Mouse (Mus musculus): ENCODE measurements around the gene Sox6.
"Not testable (repeated sequence)": the region's sequence is repeated elsewhere in the genome, so short reads cannot be mapped to it uniquely, and the experiment has no call there.

Gene Sox6
- long read RNA-seq, experiment 1, partial matches to known transcripts = 1 of 3 reads
- long read RNA-seq, experiment 1, other reads (novel, unspliced or antisense) = 2 of 3 reads
- long read RNA-seq, experiment 2 = 0 reads

DNA sequence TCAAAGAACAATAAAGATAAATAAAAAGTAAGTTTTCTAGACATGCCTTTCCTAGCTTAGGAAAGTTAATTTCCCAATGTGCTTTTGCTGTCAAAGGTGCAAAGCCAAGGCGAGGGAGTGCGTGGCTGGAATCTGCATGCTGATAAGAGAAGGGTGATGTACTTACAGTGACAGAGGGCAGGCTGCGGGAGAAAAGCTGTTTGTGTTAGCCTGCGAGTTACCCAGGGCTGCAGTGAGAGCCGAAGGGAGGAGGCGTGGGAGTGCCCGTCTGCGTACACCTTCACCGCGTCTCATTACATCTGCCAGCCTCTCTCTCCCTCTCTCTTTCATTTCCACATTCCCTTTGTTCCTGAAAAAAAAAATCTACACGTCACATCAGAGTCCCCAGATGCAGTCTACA is at the start of gene Sox6:
Gene Sox6, minus strand, starts transcription at position 286 of the 400 bp plus-strand sequence.
- intact Hi-C loops (cut with DNase I) = no loop called here

DNA sequence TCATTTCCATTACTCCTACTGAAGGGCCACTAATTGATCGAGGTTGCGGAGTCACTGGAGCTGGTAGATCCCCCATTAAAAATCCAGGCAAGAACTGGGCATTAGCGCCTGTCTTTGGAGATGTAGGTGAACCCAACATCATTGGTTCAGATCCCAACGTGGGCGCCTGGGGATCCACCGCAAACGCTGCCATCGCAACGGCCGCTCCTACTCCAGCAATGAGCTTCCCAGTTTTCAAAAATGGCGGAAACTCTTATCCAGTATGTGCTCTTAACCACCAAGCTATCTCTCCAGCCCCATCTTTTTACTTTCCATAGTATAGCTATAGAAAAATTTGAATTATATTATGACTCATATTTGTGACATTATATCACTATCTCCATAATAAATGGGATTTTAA is 45.8 kb upstream of the Sox6 start, which contains the start of gene Gm4353:
Gene Gm4353, minus strand, starts transcription at position 270 of the 400 bp plus-strand sequence.
- intact Hi-C loops (cut with DNase I) = not testable (repeated sequence)

DNA sequence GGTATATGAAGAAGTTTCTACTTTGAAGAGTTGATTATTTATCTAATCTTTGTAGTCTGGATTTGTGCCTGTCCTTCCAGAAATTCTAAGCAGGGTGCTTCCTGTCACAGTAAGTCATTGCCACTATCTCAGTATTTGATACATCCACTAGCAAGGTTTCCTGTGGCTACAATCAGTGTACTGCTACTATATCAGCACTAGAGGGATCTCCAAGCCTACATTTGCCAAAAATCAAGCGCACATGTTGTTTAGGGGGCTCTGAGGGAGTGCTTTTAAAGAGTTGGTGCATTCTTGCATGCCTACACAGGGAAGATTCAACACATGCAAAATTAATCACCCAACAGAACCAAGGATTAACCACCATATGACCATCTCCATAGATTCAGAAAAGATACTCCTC is 22.1 kb upstream of the Sox6 start:
- intact Hi-C loops (cut with DNase I) = no loop called here

GRCm38 (mm10) chr7:116040470-116041019 is 1.9 kb upstream of the Sox6 start:
- intact Hi-C loops (cut with DNase I) = loop anchor here (5.0 kb wide), 1 partner anchor 1118 kb away; no protein-coding TSS in a partner anchor

DNA sequence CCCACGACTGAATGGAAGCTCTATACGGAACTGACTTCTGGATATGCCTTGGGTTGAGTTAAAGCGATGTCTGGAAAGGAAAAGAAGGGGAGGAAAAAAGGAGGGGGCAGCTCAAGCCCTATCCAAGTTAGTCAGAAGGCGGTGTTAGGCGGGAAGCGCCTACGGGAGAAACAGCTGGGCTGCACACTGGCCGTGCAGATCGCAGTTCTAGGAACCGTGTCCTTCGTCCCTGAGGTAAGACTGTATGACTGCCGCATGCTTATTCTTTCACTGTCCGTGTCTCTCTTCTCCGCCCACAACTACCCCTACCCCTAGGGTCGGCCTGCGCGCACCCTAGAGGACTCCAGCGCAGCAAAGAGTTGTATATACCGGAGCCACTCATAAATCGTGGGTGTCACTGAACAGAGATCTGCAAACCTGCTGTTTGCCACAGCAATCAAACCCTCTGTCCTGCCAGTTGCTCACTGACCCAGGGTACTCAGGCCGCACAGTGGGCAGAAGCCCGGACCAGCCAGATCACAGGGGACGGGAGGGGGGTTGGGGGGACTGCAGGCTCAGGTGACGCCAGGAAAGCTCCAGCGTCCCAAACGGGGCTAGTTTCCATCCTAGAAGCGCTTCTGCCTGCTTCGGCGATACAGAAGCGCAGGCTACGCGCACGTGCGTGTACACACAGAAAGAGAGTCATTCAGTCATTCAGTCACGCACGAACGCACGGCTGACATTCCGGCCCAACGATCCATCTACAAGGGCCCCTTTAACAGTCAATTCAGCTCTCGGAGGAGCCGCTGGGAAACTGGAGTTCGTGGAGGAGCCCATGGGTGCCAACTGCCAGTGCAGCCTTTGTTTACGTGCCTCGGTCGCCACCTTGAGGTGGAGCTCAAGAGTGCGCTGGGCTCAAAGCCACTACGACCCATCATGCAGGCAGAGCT is 1.2 kb upstream of the Sox6 start:
- intact Hi-C loops (cut with DNase I) = loop anchor here (5.0 kb wide), 1 partner anchor 1118 kb away; no protein-coding TSS in a partner anchor

GRCm38 (mm10) chr7:116039196-116039537 is 571 bp upstream of the Sox6 start, which contains the start of gene 1110004F10Rik:
TSS of gene 1110004F10Rik (plus strand) at chr7:116039397.
- intact Hi-C loops (cut with DNase I) = no loop called here

- intact Hi-C loops (cut with DNase I) = no loop called here
Observed at GRCm38 (mm10) chr7:116038024-116038423, 572 bp downstream of the Sox6 start.

DNA sequence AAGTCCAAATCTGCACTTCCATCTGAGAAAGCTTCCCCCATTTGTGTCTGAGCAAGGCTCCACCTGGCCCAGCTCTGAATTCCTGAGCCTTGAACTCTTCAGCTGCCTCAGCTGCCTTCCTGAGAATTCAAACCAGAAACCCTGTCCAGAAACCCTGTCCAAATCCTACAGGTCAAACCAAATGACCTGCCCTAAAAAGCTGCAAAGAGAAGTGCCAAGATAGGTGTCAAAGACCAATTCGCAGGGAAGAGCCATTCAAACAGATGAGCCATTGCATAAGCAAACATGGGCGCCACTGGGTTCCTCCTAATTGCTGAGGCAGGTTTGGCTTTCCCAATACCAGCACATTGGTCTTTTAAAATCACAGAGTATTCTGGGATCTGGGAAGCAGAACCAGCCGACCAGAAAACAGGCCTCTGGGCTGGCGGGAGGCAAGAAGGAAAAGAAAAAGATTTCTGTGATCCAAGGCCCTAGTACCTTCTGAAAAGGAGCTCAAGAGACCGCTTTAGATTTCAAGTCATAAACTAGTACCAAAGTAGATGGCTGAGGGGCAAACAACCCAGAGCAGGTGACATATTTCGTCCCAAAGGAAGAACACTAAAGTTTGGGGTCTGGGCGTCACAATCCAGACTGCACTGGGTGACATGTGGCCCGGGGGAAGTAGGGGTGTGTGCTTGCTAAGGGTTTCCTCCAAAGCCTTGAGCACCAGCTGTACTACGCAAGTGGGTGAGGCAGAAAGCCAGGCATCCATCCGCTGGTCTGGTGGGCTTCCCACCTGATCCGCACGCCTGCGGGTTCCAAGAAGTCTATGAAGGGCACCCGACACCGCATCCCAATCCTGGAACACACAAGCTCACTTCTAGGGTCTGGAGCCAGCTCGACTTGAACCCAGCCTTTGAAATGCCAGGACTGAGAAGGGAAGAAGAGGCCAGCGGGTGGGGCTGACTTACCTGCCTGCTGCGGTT is 1.7 kb downstream of the Sox6 start:
- intact Hi-C loops (cut with DNase I) = no loop called here

DNA sequence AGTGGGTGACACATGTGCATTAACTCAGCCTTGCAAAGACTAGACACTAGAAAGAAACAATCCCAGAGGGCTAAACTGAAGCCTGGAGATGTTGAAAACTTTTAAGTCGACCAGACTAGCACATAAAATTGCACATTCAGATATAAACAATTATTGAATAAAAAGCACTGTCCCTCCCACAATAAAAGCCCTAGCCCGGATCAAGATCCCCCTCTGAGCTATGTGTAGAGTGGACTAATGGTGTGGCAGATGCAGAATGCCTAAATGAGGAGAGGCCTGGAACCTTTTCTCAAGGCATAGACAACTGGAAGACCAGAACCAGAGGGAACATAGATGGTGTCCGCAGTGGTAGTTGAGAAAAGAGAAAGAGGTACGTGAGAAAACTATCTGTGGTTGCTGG is 3.1 kb downstream of the Sox6 start:
- intact Hi-C loops (cut with DNase I) = loop anchor here (2.0 kb wide), 1 partner anchor 819 kb away; no protein-coding TSS in a partner anchor

DNA sequence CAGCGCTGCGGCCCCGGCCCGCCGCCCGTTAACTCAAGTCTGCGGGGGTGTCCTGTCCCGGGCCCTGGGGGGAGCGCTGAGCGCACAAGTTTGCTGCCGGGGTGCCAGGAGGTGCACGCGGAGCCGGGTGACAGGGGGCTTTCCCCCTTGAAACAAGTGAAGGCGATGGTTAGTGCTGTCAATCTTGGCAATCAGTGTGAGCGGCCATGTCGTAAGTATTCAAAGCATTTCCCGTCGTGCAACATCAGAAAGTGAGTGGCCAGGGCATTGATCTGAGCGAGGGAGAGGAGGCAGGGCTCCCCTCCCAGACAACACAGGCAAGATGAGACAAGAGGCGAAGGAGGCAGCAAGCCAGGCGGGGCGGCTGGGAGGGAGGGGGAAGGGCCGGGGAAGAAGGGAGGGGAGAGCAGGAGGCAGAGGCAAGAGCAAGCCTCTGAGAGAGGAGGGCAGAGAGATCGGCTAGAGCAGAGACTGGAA is 4.3 kb downstream of the Sox6 start:
- intact Hi-C loops (cut with DNase I) = loop anchor here (2.0 to 5.0 kb wide), 2 partner anchors 667 to 818 kb away; no protein-coding TSS in a partner anchor

- intact Hi-C loops (cut with DNase I) = loop anchor here (2.0 to 5.0 kb wide), 2 partner anchors 666 to 817 kb away; no protein-coding TSS in a partner anchor
Observed at GRCm38 (mm10) chr7:116033371-116034241, 5.0 kb downstream of the Sox6 start.

DNA sequence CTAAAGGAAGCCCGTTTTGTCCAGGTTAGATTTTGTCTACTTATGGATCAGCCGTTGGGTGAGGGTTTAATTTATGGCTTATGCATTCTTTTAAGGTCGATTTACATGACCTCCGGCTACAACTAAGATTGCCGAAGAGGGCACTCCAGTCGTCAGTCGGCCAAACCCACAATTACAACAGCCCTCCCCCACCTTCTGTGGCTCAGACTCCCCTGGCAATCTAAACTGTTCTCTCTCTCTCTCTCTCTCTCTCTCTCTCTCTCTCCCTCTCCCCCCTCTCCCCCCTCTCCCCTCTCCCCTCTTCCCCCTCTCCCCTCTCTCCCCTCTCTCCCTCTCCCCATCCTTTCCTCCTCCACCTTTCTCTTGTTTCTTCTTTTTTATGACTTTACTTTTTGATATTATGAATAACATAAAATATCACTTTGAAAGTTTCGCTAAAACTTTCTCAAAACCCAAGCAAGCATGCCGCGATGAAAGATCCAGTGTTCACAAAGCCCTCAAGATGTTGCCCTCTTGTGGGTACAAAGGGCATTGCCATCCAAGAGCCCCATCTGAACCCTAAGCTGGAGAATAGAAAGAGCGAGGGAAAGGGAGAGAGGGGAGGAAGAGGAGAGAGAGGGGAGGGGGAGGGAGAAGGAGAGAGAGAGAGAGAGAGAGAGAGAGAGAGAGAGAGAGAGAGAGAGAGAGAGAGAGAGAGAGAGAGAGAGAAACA is 5.8 kb downstream of the Sox6 start:
- intact Hi-C loops (cut with DNase I) = loop anchor here (5.0 kb wide), 1 partner anchor 665 kb away; no protein-coding TSS in a partner anchor

- intact Hi-C loops (cut with DNase I) = loop anchor here (5.0 kb wide), 1 partner anchor 665 kb away; no protein-coding TSS in a partner anchor
Observed at GRCm38 (mm10) chr7:116031718-116032595, 6.6 kb downstream of the Sox6 start.

DNA sequence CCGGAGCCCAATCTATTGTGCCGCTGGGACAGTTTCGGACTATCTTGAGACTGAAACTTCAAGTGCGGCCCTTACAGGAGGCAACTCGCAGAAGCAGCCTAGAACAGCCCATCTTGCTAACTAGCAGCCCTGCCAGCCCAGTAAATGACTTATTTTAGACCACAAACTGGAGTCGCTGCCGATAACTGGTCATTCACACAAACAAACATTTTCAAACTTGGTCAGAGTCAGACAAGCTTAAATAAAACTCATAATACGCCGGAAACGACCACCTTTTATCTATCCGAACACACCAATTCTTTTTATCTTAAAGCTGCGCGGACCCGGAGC is 7.2 kb downstream of the Sox6 start:
- intact Hi-C loops (cut with DNase I) = loop anchor here (5.0 kb wide), 1 partner anchor 664 kb away; no protein-coding TSS in a partner anchor

DNA sequence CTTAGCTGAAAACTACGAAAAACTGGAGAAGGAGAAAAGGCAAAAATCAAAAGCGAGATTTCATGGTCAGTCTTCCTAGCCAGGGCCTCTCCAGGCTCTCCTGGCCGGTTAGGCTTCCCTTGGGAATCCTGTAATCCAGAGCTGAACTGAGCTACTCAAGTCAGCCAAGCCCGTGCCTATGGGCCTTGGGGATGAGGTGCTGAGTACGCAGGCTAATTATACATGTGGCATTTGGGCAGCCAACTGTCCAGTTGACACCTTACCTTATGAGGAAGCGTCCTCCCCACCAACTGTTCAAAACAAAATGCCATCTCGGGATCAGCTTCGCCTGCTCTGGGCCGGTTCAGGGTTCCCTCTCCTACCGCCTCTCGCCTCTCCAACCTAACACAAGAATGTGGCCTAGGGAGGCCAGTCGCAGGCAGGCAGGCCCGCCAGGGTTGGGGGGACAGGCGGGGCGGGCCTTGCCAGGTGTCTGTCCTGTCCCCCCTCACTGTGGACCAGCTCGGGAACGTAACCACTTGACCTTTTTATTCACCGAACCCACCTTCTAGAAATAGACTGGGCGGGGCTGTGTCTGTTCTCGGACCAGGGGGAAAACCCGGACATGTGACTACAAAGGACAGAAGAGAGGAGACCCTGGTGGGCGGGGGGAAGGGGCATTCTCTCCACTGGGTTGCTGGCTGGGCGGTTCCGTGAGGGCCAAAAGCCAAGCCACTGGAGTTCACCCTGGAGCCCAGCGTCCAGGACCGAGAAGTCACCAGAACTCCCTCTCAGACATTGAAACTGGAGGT is 7.8 kb downstream of the Sox6 start:
- intact Hi-C loops (cut with DNase I) = loop anchor here (5.0 kb wide), 1 partner anchor 663 kb away; no protein-coding TSS in a partner anchor

DNA sequence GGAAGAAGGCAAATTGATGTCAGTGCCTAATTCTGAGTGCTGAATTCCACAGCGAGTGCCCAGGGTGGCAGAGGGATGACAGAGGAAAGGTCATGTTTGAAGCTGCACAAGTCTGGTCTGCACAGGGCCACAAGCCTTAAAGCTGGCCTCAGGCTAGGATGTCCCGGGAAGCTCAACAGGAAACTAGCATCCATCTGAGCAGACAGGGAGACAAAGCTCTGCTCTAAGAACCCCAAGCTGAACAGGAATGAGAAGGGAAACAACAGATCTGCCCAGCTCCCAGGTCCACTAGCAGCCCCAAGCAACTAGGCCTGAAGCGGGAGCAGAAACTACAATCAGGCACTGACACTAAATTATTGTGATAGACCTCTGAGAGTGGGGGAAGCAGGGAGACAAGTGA is 8.6 kb downstream of the Sox6 start:
- intact Hi-C loops (cut with DNase I) = loop anchor here (5.0 kb wide), 1 partner anchor 663 kb away; no protein-coding TSS in a partner anchor

- intact Hi-C loops (cut with DNase I) = no loop called here
Observed at GRCm38 (mm10) chr7:116002726-116003125, 35.9 kb downstream of the Sox6 start.
